Mouse (Mus musculus): ENCODE measurements at regions not wholly inside any gene's neighbourhood (a gene's known extent, or its start where the extent isn't known, plus 50 kb on each side); places are given as distances from the start of the nearest gene placed in this dataset.

- H3K27me3 ChIP-seq, result no peaks in the 10 kb centered on the region
- ATAC-seq (ENCODE audit: low FRiP score), result no peak
- no peaks in the 10 kb centered on the region for H3K9me3 ChIP-seq (replicated peaks)
- WGBS, result 95% methylated on average over 10 of the region's 10 CpGs
- no peak overlapping the region for H3K4me3 ChIP-seq
- no peaks in the 10 kb centered on the region for H3K36me3 ChIP-seq
- no peak overlapping the region for H3K4me2 ChIP-seq (replicated peaks)
- H3K27ac ChIP-seq, result no peak overlapping the region
- H3K4me1 ChIP-seq, result peaks cover 10% of the 10 kb centered on the region
- H3K9ac ChIP-seq, result no peak overlapping the region
Measured at GRCm38 (mm10) chr12:70686337-70686736, 139.0 kb upstream of the Frmd6 start.

- H3K4me1 ChIP-seq, result peaks cover 10% of the 10 kb centered on the region
- H3K27me3 ChIP-seq, result no peaks in the 10 kb centered on the region
- no peak overlapping the region for H3K4me3 ChIP-seq
- 82% methylated on average over 12 of the region's 12 CpGs for WGBS
- H3K4me2 ChIP-seq (replicated peaks), result no peak overlapping the region
- H3K9me3 ChIP-seq (replicated peaks), result no peaks in the 10 kb centered on the region
- no peak overlapping the region for H3K27ac ChIP-seq
- H3K9ac ChIP-seq, result no peak overlapping the region
- ATAC-seq (ENCODE audit: low FRiP score), result no peak
- no peaks in the 10 kb centered on the region for H3K36me3 ChIP-seq
Measured at GRCm38 (mm10) chr12:70686971-70687370, 138.3 kb upstream of the Frmd6 start.

- H3K9ac ChIP-seq, result no peak overlapping the region
- WGBS, result 82% methylated on average over 5 of the region's 5 CpGs
Measured at GRCm38 (mm10) chr12:70695162-70695561, 130.2 kb upstream of the Frmd6 start.

GRCm38 (mm10) chr12:70696256-70696655, 129.1 kb upstream of the Frmd6 start:
- Histone ChIP-seq H3K9ac (no peak overlapping the region), H3K4me1 (no peaks in the 10 kb centered on the region), H3K27ac (no peak overlapping the region), H3K36me3 (no peaks in the 10 kb centered on the region), H3K27me3 (no peaks in the 10 kb centered on the region), H3K9me3 (replicated peaks) (no peaks in the 10 kb centered on the region), H3K4me3 (no peak overlapping the region), H3K4me2 (replicated peaks) (no peak overlapping the region)
- 81% methylated on average over 6 of the region's 6 CpGs for WGBS
- no peak for ATAC-seq (ENCODE audit: low FRiP score)

More at GRCm38 (mm10) chr12:70695162-70695561, 130.2 kb upstream of the Frmd6 start:
- Histone ChIP-seq H3K4me2 (replicated peaks) (no peak overlapping the region), H3K36me3 (no peaks in the 10 kb centered on the region), H3K4me1 (no peaks in the 10 kb centered on the region), H3K4me3 (no peak overlapping the region), H3K9me3 (replicated peaks) (no peaks in the 10 kb centered on the region), H3K27ac (no peak overlapping the region), H3K27me3 (no peaks in the 10 kb centered on the region)
- ATAC-seq (ENCODE audit: low FRiP score), result no peak

GRCm38 (mm10) chr12:70698466-70698865, 126.8 kb upstream of the Frmd6 start:
- Histone ChIP-seq H3K27ac (no peak overlapping the region), H3K9me3 (replicated peaks) (no peaks in the 10 kb centered on the region), H3K27me3 (no peaks in the 10 kb centered on the region), H3K9ac (no peak overlapping the region), H3K4me2 (replicated peaks) (no peak overlapping the region), H3K36me3 (no peaks in the 10 kb centered on the region), H3K4me3 (no peak overlapping the region), H3K4me1 (no peaks in the 10 kb centered on the region)
- 78% methylated on average over 6 of the region's 6 CpGs for WGBS
- ATAC-seq (ENCODE audit: low FRiP score), result no peak

- Histone ChIP-seq H3K27me3 (no peaks in the 10 kb centered on the region), H3K36me3 (no peaks in the 10 kb centered on the region), H3K27ac (no peak overlapping the region), H3K4me1 (no peaks in the 10 kb centered on the region), H3K4me2 (replicated peaks) (no peak overlapping the region), H3K9me3 (replicated peaks) (no peaks in the 10 kb centered on the region), H3K9ac (no peak overlapping the region), H3K4me3 (no peak overlapping the region)
- WGBS, result 94% methylated on average over 5 of the region's 5 CpGs
- ATAC-seq (ENCODE audit: low FRiP score), result no peak
Measured at GRCm38 (mm10) chr12:70702473-70702872, 122.8 kb upstream of the Frmd6 start.

- H3K27me3 ChIP-seq, result no peaks in the 10 kb centered on the region
- WGBS, result 85% methylated on average over 11 of the region's 11 CpGs
- no peak overlapping the region for H3K4me3 ChIP-seq
- H3K4me2 ChIP-seq (replicated peaks), result no peak overlapping the region
- no peaks in the 10 kb centered on the region for H3K9me3 ChIP-seq (replicated peaks)
- H3K4me1 ChIP-seq, result no peaks in the 10 kb centered on the region
- no peaks in the 10 kb centered on the region for H3K36me3 ChIP-seq
- no peak for ATAC-seq (ENCODE audit: low FRiP score)
- no peak overlapping the region for H3K9ac ChIP-seq
- no peak overlapping the region for H3K27ac ChIP-seq
Measured at GRCm38 (mm10) chr12:70706806-70707628, 118.3 kb upstream of the Frmd6 start.

GRCm38 (mm10) chr12:70707629-70708289, 117.6 kb upstream of the Frmd6 start:
- H3K4me2 ChIP-seq (replicated peaks), result no peak overlapping the region
- 69% methylated on average over 6 of the region's 6 CpGs for WGBS
- no peak overlapping the region for H3K9ac ChIP-seq
- no peaks in the 10 kb centered on the region for H3K27me3 ChIP-seq
- H3K36me3 ChIP-seq, result no peaks in the 10 kb centered on the region
- H3K4me1 ChIP-seq, result no peaks in the 10 kb centered on the region
- no peak overlapping the region for H3K27ac ChIP-seq
- H3K9me3 ChIP-seq (replicated peaks), result no peaks in the 10 kb centered on the region
- ATAC-seq (ENCODE audit: low FRiP score), result no peak
- H3K4me3 ChIP-seq, result no peak overlapping the region

GRCm38 (mm10) chr12:70708290-70708668, 117.0 kb upstream of the Frmd6 start:
- WGBS, result 86% methylated on average over 5 of the region's 5 CpGs
- no peak for ATAC-seq (ENCODE audit: low FRiP score)

GRCm38 (mm10) chr12:70710311-70710710, 115.0 kb upstream of the Frmd6 start:
- ATAC-seq (ENCODE audit: low FRiP score), result no peak
- Histone ChIP-seq H3K4me3 (no peak overlapping the region), H3K36me3 (no peaks in the 10 kb centered on the region), H3K4me1 (peaks cover 5% of the 10 kb centered on the region; the same call in 1 of the 2 replicates), H3K4me2 (replicated peaks) (no peak overlapping the region), H3K9ac (no peak overlapping the region), H3K27ac (no peak overlapping the region), H3K9me3 (replicated peaks) (no peaks in the 10 kb centered on the region), H3K27me3 (no peaks in the 10 kb centered on the region)
- 93% methylated on average over 7 of the region's 7 CpGs for WGBS

More at GRCm38 (mm10) chr12:70708290-70708668, 117.0 kb upstream of the Frmd6 start:
- Histone ChIP-seq H3K36me3 (no peaks in the 10 kb centered on the region), H3K9ac (no peak overlapping the region), H3K9me3 (replicated peaks) (no peaks in the 10 kb centered on the region), H3K27me3 (no peaks in the 10 kb centered on the region), H3K4me1 (no peaks in the 10 kb centered on the region), H3K4me2 (replicated peaks) (no peak overlapping the region), H3K27ac (no peak overlapping the region), H3K4me3 (no peak overlapping the region)

- H3K36me3 ChIP-seq, result no peaks in the 10 kb centered on the region
- H3K9ac ChIP-seq, result no peak overlapping the region
- H3K4me2 ChIP-seq (replicated peaks), result no peak overlapping the region
- no peaks in the 10 kb centered on the region for H3K9me3 ChIP-seq (replicated peaks)
- H3K27me3 ChIP-seq, result no peaks in the 10 kb centered on the region
- WGBS, result 57% methylated on average over 5 of the region's 5 CpGs
- no peak overlapping the region for H3K4me3 ChIP-seq
- no peak overlapping the region for H3K27ac ChIP-seq
- peaks cover 5% of the 10 kb centered on the region; the same call in 1 of the 2 replicates for H3K4me1 ChIP-seq
- ATAC-seq (ENCODE audit: low FRiP score), result no peak
Measured at GRCm38 (mm10) chr12:70711030-70711429, 114.3 kb upstream of the Frmd6 start.

GRCm38 (mm10) chr12:70712322-70713024, 112.8 kb upstream of the Frmd6 start:
- 57% methylated on average over 5 of the region's 5 CpGs for WGBS

More at GRCm38 (mm10) chr12:70712322-70713024, 112.8 kb upstream of the Frmd6 start:
- Histone ChIP-seq H3K4me1 (peaks cover 5% of the 10 kb centered on the region; the same call in 1 of the 2 replicates), H3K4me3 (no peak overlapping the region), H3K9me3 (replicated peaks) (no peaks in the 10 kb centered on the region), H3K4me2 (replicated peaks) (no peak overlapping the region), H3K27ac (no peak overlapping the region), H3K9ac (no peak overlapping the region), H3K36me3 (no peaks in the 10 kb centered on the region), H3K27me3 (no peaks in the 10 kb centered on the region)
- ATAC-seq (ENCODE audit: low FRiP score), result no peak
